In the genomic region with DNA sequence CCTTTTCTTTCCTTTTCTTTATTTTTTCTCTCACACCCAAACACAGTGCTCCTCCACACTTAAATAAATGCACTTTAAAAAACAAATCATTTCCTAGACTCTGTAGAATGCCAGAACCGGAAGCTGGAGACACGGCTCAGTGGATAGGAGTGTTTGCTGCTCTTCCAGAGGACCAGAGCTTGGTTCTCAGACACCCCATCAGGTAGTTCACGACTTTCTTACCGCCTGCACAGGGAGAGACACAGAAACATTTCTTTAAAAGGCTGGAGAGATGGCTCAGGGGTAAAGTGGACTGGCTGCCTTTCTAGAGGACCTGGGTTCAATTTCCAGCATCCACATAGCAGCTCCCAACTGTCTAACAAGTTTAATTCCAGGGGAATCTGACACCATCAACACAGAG, we compare ENCODE assay signal across 18 mouse cellular contexts. TPM values are rescaled to one million over a fixed set of nuclear protein-coding genes. Genes with fewer than 3 reads are reported as not detected.
"Had no signal": no experiment of that assay in that cellular context is flagged by ENCODE, and none has a peak within 500 bp of the region (broad histone marks: within the 10 kb centered on the region; RNA-seq: fewer than 3 reads in every experiment).

No protein-coding gene starts in this region.

- H3K9ac ChIP-seq: liver, embryonic 13.5 days; liver, embryonic 15.5 days; lung, embryonic 14.5 days; midbrain, embryonic 12.5 days; neural tube, embryonic 13.5 days; neural tube, embryonic 15.5 days; stomach, embryonic 15.5 days had no signal

- DNase-seq: liver, embryonic 13.5 days; lung, adult 18-20 months; lung, embryonic 14.5 days; lung, postnatal 10 days; lung, postnatal 4 days; right cerebral cortex, postnatal 14 days; thymus, adult 2 months; thymus, postnatal 25 days; thymus, postnatal 4 days had no signal

- H3K4me3 ChIP-seq: liver, embryonic 13.5 days; liver, embryonic 15.5 days; midbrain, embryonic 12.5 days; myocyte; neural tube, embryonic 13.5 days; neural tube, embryonic 15.5 days; stomach, embryonic 15.5 days had no signal

- H3K36me3 ChIP-seq: stomach, embryonic 15.5 days had no signal

- ATAC-seq: midbrain, embryonic 16.5 days had no signal

- H3K27ac ChIP-seq: liver, embryonic 13.5 days; liver, embryonic 15.5 days; neural tube, embryonic 13.5 days; neural tube, embryonic 15.5 days; stomach, embryonic 15.5 days; stomach, postnatal 0 days had no signal

- H3K4me2 ChIP-seq: liver, embryonic 13.5 days; liver, embryonic 15.5 days; lung, embryonic 14.5 days; neural tube, embryonic 13.5 days; neural tube, embryonic 15.5 days had no signal

- H3K9me3 ChIP-seq: liver, embryonic 13.5 days; liver, embryonic 15.5 days; midbrain, embryonic 12.5 days; neural tube, embryonic 13.5 days; neural tube, embryonic 15.5 days; stomach, embryonic 15.5 days had no signal

RNA-seq across cellular contexts. Expression of a gene that starts 3.0 kb away (rescaled TPM):
- polyA plus RNA-seq: liver, adult 2 months had no signal
